Mouse (Mus musculus) myocyte (in vitro differentiated cells): Measurements from ENCODE around the gene Zbtb25.

ENCODE experiments used
- CEBPB ChIP-seq: IDR thresholded peaks from 2 replicates; pipeline ENCODE4 v1.6.1; 2011; ENCODE audit warnings: mild to moderate bottlenecking, moderate library complexity; ENCODE audit not compliant: poor library complexity, insufficient read depth, severe bottlenecking
- E2F4 ChIP-seq: IDR thresholded peaks from one replicate; pipeline ENCODE4 v1.6.1; 2011; ENCODE audit warnings: mild to moderate bottlenecking, control low read depth, moderate library complexity; ENCODE audit not compliant: insufficient read depth
- MAX ChIP-seq: IDR thresholded peaks from one replicate; pipeline ENCODE4 v1.6.1; 2011; ENCODE audit warnings: low read depth, mild to moderate bottlenecking, control low read depth
- MYOD1 ChIP-seq, 3 experiments: IDR thresholded peaks; one replicate each; pipeline ENCODE4 v1.6.1; 2011; ENCODE audit warnings: control low read depth in 2 of 3, low read depth in 2 of 3, mild to moderate bottlenecking in 2 of 3, moderate library complexity in 1 of 3; ENCODE audit not compliant: insufficient read length in 2 of 3, control insufficient read depth in 1 of 3
- MYOG ChIP-seq, 3 experiments: IDR thresholded peaks; one replicate each; pipeline ENCODE4 v1.6.1; 2011; ENCODE audit warnings: control low read depth in 2 of 3, low read depth in 2 of 3, mild to moderate bottlenecking in 2 of 3; ENCODE audit not compliant: insufficient read length in 2 of 3, control insufficient read depth in 1 of 3, insufficient read depth in 1 of 3
- POLR2A ChIP-seq: IDR thresholded peaks from one replicate; pipeline ENCODE4 v1.6.1; 2011; ENCODE audit warnings: low read depth, mild to moderate bottlenecking, control low read depth, moderate library complexity; ENCODE audit not compliant: insufficient read length
- POLR2AphosphoS2 ChIP-seq: IDR thresholded peaks from one replicate; pipeline ENCODE4 v1.6.1; 2011; ENCODE audit warnings: low read depth, control low read depth; ENCODE audit not compliant: insufficient read length
- REST ChIP-seq: IDR thresholded peaks from one replicate; pipeline ENCODE4 v1.6.1; 2011; ENCODE audit warnings: mild to moderate bottlenecking, control low read depth, moderate library complexity; ENCODE audit not compliant: insufficient read depth, insufficient read length
- SRF ChIP-seq: IDR thresholded peaks from one replicate; pipeline ENCODE4 v1.6.1; 2011; ENCODE audit warnings: low read depth; ENCODE audit not compliant: control insufficient read depth, insufficient read length
- TCF12 ChIP-seq: IDR thresholded peaks from one replicate; pipeline ENCODE4 v1.6.1; 2011; ENCODE audit warnings: mild to moderate bottlenecking, control low read depth; ENCODE audit not compliant: poor library complexity, insufficient read depth, severe bottlenecking
- USF1 ChIP-seq: IDR thresholded peaks from one replicate; pipeline ENCODE4 v1.6.1; 2011; ENCODE audit warnings: low read depth, mild to moderate bottlenecking, control low read depth, moderate library complexity

DNA sequence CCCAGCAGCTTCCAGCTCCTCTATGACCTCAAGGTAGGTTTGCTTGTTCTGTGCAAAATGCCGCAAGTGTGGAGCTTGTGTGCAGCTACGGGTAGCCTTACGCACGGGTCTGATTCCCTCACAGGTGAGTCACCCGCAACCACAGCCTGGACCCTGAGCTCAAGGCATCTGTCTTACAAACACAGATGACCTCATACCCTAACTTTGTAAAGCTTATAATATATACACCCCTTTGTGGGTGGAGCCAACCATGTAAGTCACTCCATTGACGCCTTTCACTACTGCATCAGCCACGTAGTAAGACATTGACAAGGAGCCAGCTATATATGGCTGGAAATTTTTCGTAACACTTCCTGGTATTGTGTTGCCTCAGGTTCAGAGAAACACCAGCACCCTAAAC is 57.5 kb downstream of the Zbtb25 start:
- TF ChIP-seq POLR2A: no peak
- no peak for TF ChIP-seq MYOG (IDR thresholded peaks at IDR 0.05; ENCODE audit: control insufficient read depth in 1 of 3, insufficient read depth in 1 of 3, insufficient read length in 2 of 3, low read depth in 2 of 3)
- TF ChIP-seq SRF: no peak
- no peak for TF ChIP-seq USF1
- TF ChIP-seq E2F4: no peak
- no peak for TF ChIP-seq REST
- no peak for TF ChIP-seq MYOD1 (IDR thresholded peaks at IDR 0.05; ENCODE audit: control insufficient read depth in 1 of 3, insufficient read length in 2 of 3, low read depth in 2 of 3)
- no peak for TF ChIP-seq POLR2AphosphoS2
- no peak for TF ChIP-seq CEBPB
- TF ChIP-seq TCF12: no peak
- TF ChIP-seq MAX: no peak
